In the genomic region with DNA sequence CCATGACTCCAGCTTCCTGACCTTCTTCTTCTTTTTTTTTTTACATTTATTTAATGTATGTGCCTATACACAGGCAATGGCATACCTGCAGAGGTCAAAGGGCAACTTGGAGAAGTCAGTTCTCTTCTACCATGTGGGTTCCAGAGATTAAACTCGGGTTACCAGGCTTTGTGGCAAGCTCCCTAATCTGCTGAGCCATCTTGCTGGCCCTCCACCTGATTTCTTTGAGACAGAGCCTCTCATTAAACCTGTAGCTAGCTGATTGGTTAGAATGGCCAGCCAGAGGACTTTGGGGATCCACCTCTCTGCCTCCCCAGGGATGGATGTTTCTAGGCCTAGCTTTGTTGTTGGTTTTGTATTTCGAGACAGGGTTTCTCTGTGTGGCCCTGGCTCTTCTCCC, we compare ENCODE assay signal across 18 mouse cellular contexts. TPM values are rescaled to one million over a fixed set of nuclear protein-coding genes. Genes with fewer than 3 reads are reported as not detected.
A peak's percentile ranks its signal among the peaks of the same experiment; 100 is the strongest.
DNase-seq lines count a peak whose midpoint lies in the region; ATAC-seq and TF ChIP-seq lines count a peak whose summit lies in the region.
"Had no signal": no experiment of that assay in that cellular context is flagged by ENCODE, and none has a peak within 500 bp of the region (broad histone marks: within the 10 kb centered on the region; RNA-seq: fewer than 3 reads in every experiment).

No protein-coding gene starts in this region.

- H3K36me3 ChIP-seq in lung, postnatal 0 days (ENCODE audit: insufficient read depth, low read length), result no peaks in the 10 kb centered on the region
- H3K36me3 ChIP-seq in liver, adult 2 months (ENCODE audit: control insufficient read depth, insufficient read depth, low read length), result no peaks in the 10 kb centered on the region
- no peaks in the 10 kb centered on the region for H3K36me3 ChIP-seq in kidney, embryonic 15.5 days
- H3K36me3 ChIP-seq: heart, embryonic 15.5 days; neural tube, embryonic 12.5 days had no signal

- no peaks in the 10 kb centered on the region for H3K9me3 ChIP-seq in lung, postnatal 0 days (ENCODE audit: low read length)
- no peaks in the 10 kb centered on the region for H3K9me3 ChIP-seq in kidney, embryonic 15.5 days (replicated peaks)
- H3K9me3 ChIP-seq: heart, embryonic 15.5 days; limb, embryonic 13.5 days; neural tube, embryonic 12.5 days had no signal

- TF ChIP-seq EP300 in lung, postnatal 0 days (IDR thresholded peaks at IDR 0.05), result no peak

- WGBS in lung, postnatal 0 days, result 82% methylated on average over 2 of the region's 2 CpGs
- 80% methylated on average over 2 of the region's 2 CpGs for WGBS in lung, adult 2 months
- WGBS in liver, adult 2 months, result 62% methylated on average over 2 of the region's 2 CpGs
- WGBS in kidney, embryonic 15.5 days, result 79% methylated on average over 2 of the region's 2 CpGs

- no peak overlapping the region for H3K4me2 ChIP-seq in lung, postnatal 0 days (replicated peaks; ENCODE audit: low read depth, low read length)
- no peak overlapping the region for H3K4me2 ChIP-seq in kidney, embryonic 15.5 days
- H3K4me2 ChIP-seq: heart, embryonic 15.5 days; limb, embryonic 13.5 days; neural tube, embryonic 12.5 days had no signal

- no peak for TF ChIP-seq POLR2A in lung, adult 2 months (IDR thresholded peaks at IDR 0.05; ENCODE audit: borderline replicate concordance, extremely low read depth, low read depth, low read length)
- TF ChIP-seq POLR2A in liver, adult 2 months (IDR thresholded peaks at IDR 0.05; ENCODE audit: extremely low read depth, insufficient read depth, low read length), result no peak

- ATAC-seq in lung, postnatal 0 days, result no peak
- ATAC-seq in megakaryocyte progenitor cell, adult 5-6 weeks (replicated peaks; ENCODE audit: poor library complexity), result peak; percentile 37; the same call in 1 of the 2 replicates
- no peak for ATAC-seq in kidney, embryonic 15.5 days (replicated peaks; ENCODE audit: low FRiP score)
- ATAC-seq in monocyte, adult 5-6 weeks (replicated peaks; ENCODE audit: insufficient number of reproducible peaks, low FRiP score, low TSS enrichment, poor library complexity, severe bottlenecking), result no peak
- ATAC-seq: forebrain, embryonic 14.5 days had no signal

- H3K4me1 ChIP-seq in lung, postnatal 0 days (ENCODE audit: insufficient read depth, low read depth, low read length), result no peaks in the 10 kb centered on the region
- peaks cover 7% of the 10 kb centered on the region for H3K4me1 ChIP-seq in lung, adult 2 months (ENCODE audit: control insufficient read depth, insufficient read depth, low read length)
- peaks cover 40% of the 10 kb centered on the region for H3K4me1 ChIP-seq in liver, adult 2 months (ENCODE audit: control insufficient read depth, insufficient read depth, low read length)
- H3K4me1 ChIP-seq in kidney, embryonic 15.5 days, result peaks cover 13% of the 10 kb centered on the region; the same call in 1 of the 2 replicates

- no peak overlapping the region for H3K4me3 ChIP-seq in lung, postnatal 0 days (ENCODE audit: low read depth, low read length)
- no peak overlapping the region for H3K4me3 ChIP-seq in lung, adult 2 months (replicated peaks; ENCODE audit: extremely low read depth, low read depth, low read length)
- no peak overlapping the region for H3K4me3 ChIP-seq in liver, adult 2 months (ENCODE audit: insufficient read depth, low read depth, low read length)
- H3K4me3 ChIP-seq in kidney, embryonic 15.5 days (replicated peaks), result no peak overlapping the region
- H3K4me3 ChIP-seq: heart, embryonic 15.5 days; limb, embryonic 13.5 days; neural tube, embryonic 12.5 days had no signal

- no peak for DNase-seq in lung, postnatal 0 days (ENCODE audit: low spot score)
- no peak for DNase-seq in lung, adult 2 months
- DNase-seq in liver, adult 2 months (ENCODE audit: extremely low read depth, low read depth, low spot score), result no peak
- no peak for DNase-seq in urinary bladder, postnatal 25 days (ENCODE audit: low spot score)
- DNase-seq: B cell, adult 2 months; cerebellum, adult 11 months; lung, postnatal 14 days; thymus, postnatal 36 days had no signal

- TF ChIP-seq CTCF in lung, postnatal 0 days (IDR thresholded peaks at IDR 0.05), result no peak
- TF ChIP-seq CTCF in lung, adult 2 months (IDR thresholded peaks at IDR 0.05; ENCODE audit: insufficient read depth, low read length), result no peak
- TF ChIP-seq CTCF in liver, adult 2 months (IDR thresholded peaks at IDR 0.05; ENCODE audit: low read depth, low read length), result no peak

- no peaks in the 10 kb centered on the region for H3K27me3 ChIP-seq in lung, postnatal 0 days (replicated peaks; ENCODE audit: insufficient read depth, low read length)
- H3K27me3 ChIP-seq in liver, adult 2 months (ENCODE audit: control insufficient read depth, insufficient read depth, low read length), result no peaks in the 10 kb centered on the region
- H3K27me3 ChIP-seq in kidney, embryonic 15.5 days, result no peaks in the 10 kb centered on the region
- H3K27me3 ChIP-seq: heart, embryonic 15.5 days; limb, embryonic 13.5 days; neural tube, embryonic 12.5 days had no signal

- H3K27ac ChIP-seq in lung, postnatal 0 days (ENCODE audit: low read length), result peak overlapping the region; percentile 16; the same call in 1 of the 2 replicates
- peak overlapping the region; percentile 56 for H3K27ac ChIP-seq in liver, adult 2 months (replicated peaks; ENCODE audit: insufficient read depth, low read depth, low read length)
- H3K27ac ChIP-seq in kidney, embryonic 15.5 days, result no peak overlapping the region
- H3K27ac ChIP-seq: heart, embryonic 15.5 days; limb, embryonic 13.5 days; neural tube, embryonic 12.5 days had no signal

- H3K9ac ChIP-seq in lung, postnatal 0 days (replicated peaks; ENCODE audit: low read depth), result no peak overlapping the region
- H3K9ac ChIP-seq in liver, adult 2 months (ENCODE audit: low read depth, low read length), result no peak overlapping the region
- H3K9ac ChIP-seq in kidney, embryonic 15.5 days, result no peak overlapping the region
- H3K9ac ChIP-seq: heart, embryonic 15.5 days; limb, embryonic 13.5 days; neural tube, embryonic 12.5 days had no signal

- peaks cover 26% of the 10 kb centered on the region for H3K79me2 ChIP-seq in liver, adult 2 months (ENCODE audit: control insufficient read depth, insufficient read depth, low read length)

RNA-seq across cellular contexts. Expression of a gene that starts 18.3 kb away (rescaled TPM):
- 5.8 and 6.1 TPM in 2 replicates for polyA plus RNA-seq in lung, postnatal 0 days (2015; fragmentation: Nextera tagmentation; extraction: Ambion mirVana)
- polyA plus RNA-seq in lung, adult 2 months (2012; rRNA removed), result 68.7 and 87.9 TPM in 2 replicates
- 9.7 and 10.7 TPM in 2 replicates for total RNA-seq in liver, adult 2 months (2014; rRNA removed)
- polyA plus RNA-seq in liver, adult 2 months (2012; rRNA removed), result 15.6 and 15.8 TPM in 2 replicates
- total RNA-seq in megakaryocyte progenitor cell, adult 5-6 weeks (2015), result 22.6 and 28.9 TPM in 2 replicates
- 22.9 and 25.5 TPM in 2 replicates for total RNA-seq in megakaryocyte progenitor cell, adult 5-6 weeks (2017)
- polyA plus RNA-seq in kidney, embryonic 15.5 days (2015; fragmentation: Nextera tagmentation; extraction: Ambion mirVana), result 10.9 and 11.2 TPM in 2 replicates
- total RNA-seq in monocyte, adult 5-6 weeks (2017), result 44.8 to 134 TPM (median 53.5 TPM) in 3 replicates

RNA-seq across cellular contexts. Expression of a gene that starts 56.4 kb away (rescaled TPM):
- polyA plus RNA-seq in lung, postnatal 0 days (2015; fragmentation: Nextera tagmentation; extraction: Ambion mirVana), result 7.8 and 9.1 TPM in 2 replicates
- polyA plus RNA-seq in lung, adult 2 months (2012; rRNA removed), result 7.6 and 7.7 TPM in 2 replicates
- total RNA-seq in liver, adult 2 months (2014; rRNA removed), result 23.0 and 27.8 TPM in 2 replicates
- polyA plus RNA-seq in liver, adult 2 months (2012; rRNA removed), result 51.2 and 52.4 TPM in 2 replicates
- 0.83 and 2.5 TPM in 2 replicates for total RNA-seq in megakaryocyte progenitor cell, adult 5-6 weeks (2015)
- 0.79 and 3.8 TPM in 2 replicates for total RNA-seq in megakaryocyte progenitor cell, adult 5-6 weeks (2017)
- polyA plus RNA-seq in kidney, embryonic 15.5 days (2015; fragmentation: Nextera tagmentation; extraction: Ambion mirVana), result 6.2 and 7.5 TPM in 2 replicates
- total RNA-seq in monocyte, adult 5-6 weeks (2017), result 1.7 to 2.1 TPM in 2 of 3 replicates, not detected in the other

RNA-seq across cellular contexts. Expression of a gene that starts 57.9 kb away (rescaled TPM):
- 0.38 and 0.40 TPM in 2 replicates for polyA plus RNA-seq in lung, postnatal 0 days (2015; fragmentation: Nextera tagmentation; extraction: Ambion mirVana)
- polyA plus RNA-seq in lung, adult 2 months (2012; rRNA removed), result 1.6 and 3.1 TPM in 2 replicates
- 0.34 and 0.74 TPM in 2 replicates for total RNA-seq in liver, adult 2 months (2014; rRNA removed)
- 0.11 and 0.53 TPM in 2 replicates for polyA plus RNA-seq in liver, adult 2 months (2012; rRNA removed)
- 6.6 and 10.0 TPM in 2 replicates for total RNA-seq in megakaryocyte progenitor cell, adult 5-6 weeks (2015)
- total RNA-seq in megakaryocyte progenitor cell, adult 5-6 weeks (2017), result 16.5 and 23.9 TPM in 2 replicates
- 0.12 TPM in 1 of 2 replicates, not detected in the other for polyA plus RNA-seq in kidney, embryonic 15.5 days (2015; fragmentation: Nextera tagmentation; extraction: Ambion mirVana)
- 62.9 to 119 TPM (median 81.1 TPM) in 3 replicates for total RNA-seq in monocyte, adult 5-6 weeks (2017)
- total RNA-seq: left cerebral cortex, postnatal 10 days had no signal
- polyA plus RNA-seq: hindbrain, embryonic 11.5 days had no signal

RNA-seq across cellular contexts. Expression of a gene that starts 59.6 kb away (rescaled TPM):
- not detected in 2 replicates for polyA plus RNA-seq in lung, postnatal 0 days (2015; fragmentation: Nextera tagmentation; extraction: Ambion mirVana)
- polyA plus RNA-seq in lung, adult 2 months (2012; rRNA removed), result 0.14 and 0.24 TPM in 2 replicates
- total RNA-seq in liver, adult 2 months (2014; rRNA removed), result 0.07 TPM in 1 of 2 replicates, not detected in the other
- 0.28 TPM in 1 of 2 replicates, not detected in the other for polyA plus RNA-seq in liver, adult 2 months (2012; rRNA removed)
- total RNA-seq in megakaryocyte progenitor cell, adult 5-6 weeks (2015), result 0.17 TPM in 1 of 2 replicates, not detected in the other
- 0.21 TPM in 1 of 2 replicates, not detected in the other for total RNA-seq in megakaryocyte progenitor cell, adult 5-6 weeks (2017)
- polyA plus RNA-seq in kidney, embryonic 15.5 days (2015; fragmentation: Nextera tagmentation; extraction: Ambion mirVana), result not detected in 2 replicates
- 0.29 TPM in 1 of 3 replicates, not detected in the others for total RNA-seq in monocyte, adult 5-6 weeks (2017)
- total RNA-seq: gastrocnemius, adult 18-20 months had no signal
- polyA plus RNA-seq: heart, embryonic 15.5 days; hindbrain, embryonic 11.5 days; limb, embryonic 13.5 days; neural tube, embryonic 12.5 days had no signal
